Mouse (Mus musculus): ENCODE results near the gene Arhgef17. TPM values are rescaled to one million over a fixed set of nuclear protein-coding genes. Genes with fewer than 3 reads are reported as not detected.

Gene Arhgef17
- polyA plus RNA-seq, 1 experiment: 8.0 TPM

GRCm38 (mm10) chr7:100876771-100877170 is 55.1 kb downstream of the Arhgef17 start:
- peaks cover 5% of the 10 kb centered on the region for H3K4me1 ChIP-seq (ENCODE audit: control insufficient read depth, insufficient read depth, insufficient read length, low read length)
- no peak for TF ChIP-seq POLR2A (IDR thresholded peaks at IDR 0.05; ENCODE audit: low read depth, low read length)
- no peak for TF ChIP-seq CTCF (IDR thresholded peaks at IDR 0.05; ENCODE audit: extremely low read depth, insufficient read length, insufficient replicate concordance, low read depth, low read length)
- no peaks in the 10 kb centered on the region for H3K36me3 ChIP-seq (ENCODE audit: control insufficient read depth, insufficient read depth, low read length)
- WGBS: 85% methylated on average over 9 of the region's 9 CpGs
- H3K4me3 ChIP-seq (ENCODE audit: low read depth, low read length): no peak overlapping the region
- no peak overlapping the region for H3K27ac ChIP-seq (ENCODE audit: insufficient read depth, low read depth, low read length)
- no peaks in the 10 kb centered on the region for H3K27me3 ChIP-seq (ENCODE audit: control insufficient read depth, insufficient read depth, low read length)

- TF ChIP-seq CTCF (IDR thresholded peaks at IDR 0.05; ENCODE audit: extremely low read depth, insufficient read length, insufficient replicate concordance, low read depth, low read length) (no peak), POLR2A (IDR thresholded peaks at IDR 0.05; ENCODE audit: low read depth, low read length) (no peak)
- Histone ChIP-seq H3K36me3 (ENCODE audit: control insufficient read depth, insufficient read depth, low read length) (no peaks in the 10 kb centered on the region), H3K4me1 (ENCODE audit: control insufficient read depth, insufficient read depth, insufficient read length, low read length) (peaks cover 5% of the 10 kb centered on the region), H3K27me3 (ENCODE audit: control insufficient read depth, insufficient read depth, low read length) (no peaks in the 10 kb centered on the region), H3K4me3 (ENCODE audit: low read depth, low read length) (no peak overlapping the region), H3K27ac (ENCODE audit: insufficient read depth, low read depth, low read length) (no peak overlapping the region)
- WGBS: 91% methylated on average over 13 of the region's 13 CpGs
Observed at GRCm38 (mm10) chr7:100876293-100876692, 55.6 kb downstream of the Arhgef17 start.

- Histone ChIP-seq H3K4me1 (ENCODE audit: control insufficient read depth, insufficient read depth, insufficient read length, low read length) (peaks cover 5% of the 10 kb centered on the region), H3K27me3 (ENCODE audit: control insufficient read depth, insufficient read depth, low read length) (no peaks in the 10 kb centered on the region), H3K27ac (ENCODE audit: insufficient read depth, low read depth, low read length) (no peak overlapping the region), H3K36me3 (ENCODE audit: control insufficient read depth, insufficient read depth, low read length) (no peaks in the 10 kb centered on the region), H3K4me3 (ENCODE audit: low read depth, low read length) (no peak overlapping the region)
- no peak for TF ChIP-seq CTCF (IDR thresholded peaks at IDR 0.05; ENCODE audit: extremely low read depth, insufficient read length, insufficient replicate concordance, low read depth, low read length)
- 35% methylated on average over 1 of the region's 1 CpGs for WGBS
Observed at GRCm38 (mm10) chr7:100875822-100876221, 56.1 kb downstream of the Arhgef17 start.

GRCm38 (mm10) chr7:100873197-100873596 is 58.7 kb downstream of the Arhgef17 start:
- 92% methylated on average over 13 of the region's 13 CpGs for WGBS
- TF ChIP-seq POLR2A (IDR thresholded peaks at IDR 0.05; ENCODE audit: low read depth, low read length) (no peak), CTCF (IDR thresholded peaks at IDR 0.05; ENCODE audit: extremely low read depth, insufficient read length, insufficient replicate concordance, low read depth, low read length) (no peak)
- Histone ChIP-seq H3K27ac (ENCODE audit: insufficient read depth, low read depth, low read length) (no peak overlapping the region), H3K27me3 (ENCODE audit: control insufficient read depth, insufficient read depth, low read length) (no peaks in the 10 kb centered on the region), H3K36me3 (ENCODE audit: control insufficient read depth, insufficient read depth, low read length) (no peaks in the 10 kb centered on the region), H3K4me1 (ENCODE audit: control insufficient read depth, insufficient read depth, insufficient read length, low read length) (0 out of 2 replicates have a peak, but pooled peaks cover 1% of the 10 kb centered on the region), H3K4me3 (ENCODE audit: low read depth, low read length) (no peak overlapping the region)

- Histone ChIP-seq H3K27ac (ENCODE audit: insufficient read depth, low read depth, low read length) (no peak overlapping the region), H3K27me3 (ENCODE audit: control insufficient read depth, insufficient read depth, low read length) (no peaks in the 10 kb centered on the region), H3K4me1 (ENCODE audit: control insufficient read depth, insufficient read depth, insufficient read length, low read length) (0 out of 2 replicates have a peak, but pooled peaks cover 1% of the 10 kb centered on the region), H3K36me3 (ENCODE audit: control insufficient read depth, insufficient read depth, low read length) (no peaks in the 10 kb centered on the region), H3K4me3 (ENCODE audit: low read depth, low read length) (no peak overlapping the region)
- no peak for TF ChIP-seq CTCF (IDR thresholded peaks at IDR 0.05; ENCODE audit: extremely low read depth, insufficient read length, insufficient replicate concordance, low read depth, low read length)
- TF ChIP-seq POLR2A (IDR thresholded peaks at IDR 0.05; ENCODE audit: low read depth, low read length): no peak
- 49% methylated on average over 5 of the region's 5 CpGs for WGBS
Observed at GRCm38 (mm10) chr7:100871892-100872291, 60.0 kb downstream of the Arhgef17 start.

GRCm38 (mm10) chr7:100871355-100871754 is 60.6 kb downstream of the Arhgef17 start:
- Histone ChIP-seq H3K36me3 (ENCODE audit: control insufficient read depth, insufficient read depth, low read length) (no peaks in the 10 kb centered on the region), H3K4me1 (ENCODE audit: control insufficient read depth, insufficient read depth, insufficient read length, low read length) (0 out of 2 replicates have a peak, but pooled peaks cover 1% of the 10 kb centered on the region), H3K27me3 (ENCODE audit: control insufficient read depth, insufficient read depth, low read length) (no peaks in the 10 kb centered on the region), H3K27ac (ENCODE audit: insufficient read depth, low read depth, low read length) (no peak overlapping the region), H3K4me3 (ENCODE audit: low read depth, low read length) (no peak overlapping the region)
- TF ChIP-seq CTCF (IDR thresholded peaks at IDR 0.05; ENCODE audit: extremely low read depth, insufficient read length, insufficient replicate concordance, low read depth, low read length): no peak
- no peak for TF ChIP-seq POLR2A (IDR thresholded peaks at IDR 0.05; ENCODE audit: low read depth, low read length)
- WGBS: 82% methylated on average over 4 of the region's 4 CpGs

GRCm38 (mm10) chr7:100869877-100870629 is 61.9 kb downstream of the Arhgef17 start:
- no peak overlapping the region for H3K27ac ChIP-seq (ENCODE audit: insufficient read depth, low read depth, low read length)
- H3K36me3 ChIP-seq (ENCODE audit: control insufficient read depth, insufficient read depth, low read length): no peaks in the 10 kb centered on the region
- 84% methylated on average over 8 of the region's 8 CpGs for WGBS
- H3K4me3 ChIP-seq (ENCODE audit: low read depth, low read length): no peak overlapping the region
- no peak for TF ChIP-seq POLR2A (IDR thresholded peaks at IDR 0.05; ENCODE audit: low read depth, low read length)
- no peak for TF ChIP-seq CTCF (IDR thresholded peaks at IDR 0.05; ENCODE audit: extremely low read depth, insufficient read length, insufficient replicate concordance, low read depth, low read length)
- 0 out of 2 replicates have a peak, but pooled peaks cover 1% of the 10 kb centered on the region for H3K4me1 ChIP-seq (ENCODE audit: control insufficient read depth, insufficient read depth, insufficient read length, low read length)
- H3K27me3 ChIP-seq (ENCODE audit: control insufficient read depth, insufficient read depth, low read length): no peaks in the 10 kb centered on the region

All from small intestine, adult 2 months (tissue).